Mouse (Mus musculus): ENCODE measurements around the gene Colgalt2.

GRCm38 (mm10) chr1:152524987-152525648 is 125.5 kb downstream of the Colgalt2 start:
- TF ChIP-seq POLR2A (IDR thresholded peaks at IDR 0.05; ENCODE audit: low read depth, low read length) (no peak), CTCF (conservative IDR thresholded peaks at IDR 0.05; ENCODE audit: insufficient read depth, insufficient read length, low read depth, low read length) (peak; percentile 77)
